Mouse (Mus musculus): Measurements from ENCODE around the gene Dio1.

- TF ChIP-seq CTCF (IDR thresholded peaks at IDR 0.05): no peak
- no peak for TF ChIP-seq EP300 (IDR thresholded peaks at IDR 0.05)
These were observed 3.4 kb downstream of the Dio1 start for GRCm38 (mm10) chr4:107303531-107303930.
